ENCODE assay signal across 8 mouse cellular contexts in genomic region chr15:100683041-100683440, GRCm38 (mm10). TPM values are rescaled to one million over a fixed set of nuclear protein-coding genes. Genes with fewer than 3 reads are reported as not detected.
A peak's percentile ranks its signal among the peaks of the same experiment; 100 is the strongest.
DNase-seq lines count a peak whose midpoint lies in the region; ATAC-seq and TF ChIP-seq lines count a peak whose summit lies in the region.

No protein-coding gene starts in this region.

- intact Hi-C loops in left cerebral cortex, postnatal 36 days (cut with DNase I), result loop anchor here (5.0 kb wide), 3 partner anchors 71 to 216 kb away; partner anchors contain the start of gene Letmd1

- peak; percentile 92 for TF ChIP-seq CTCF in kidney, adult 2 months (conservative IDR thresholded peaks at IDR 0.05; ENCODE audit: insufficient read depth, insufficient read length, low read depth, low read length)
- peak; percentile 78 for TF ChIP-seq CTCF in brain, embryonic 14.5 days (IDR thresholded peaks at IDR 0.05; ENCODE audit: borderline replicate concordance, extremely low read depth, insufficient read depth, insufficient read length)
- TF ChIP-seq CTCF in stomach, postnatal 0 days (IDR thresholded peaks at IDR 0.05; ENCODE audit: low read depth), result peak; percentile 95

- ATAC-seq in kidney, embryonic 14.5 days (ENCODE audit: low FRiP score, low TSS enrichment), result no peak
- ATAC-seq in forebrain, embryonic 12.5 days (ENCODE audit: low FRiP score), result peak; percentile 46; the same call in 1 of the 2 replicates
- peak; percentile 9; the same call in 1 of the 2 replicates for ATAC-seq in stomach, postnatal 0 days (ENCODE audit: low FRiP score, low TSS enrichment)

- TF ChIP-seq EP300 in stomach, postnatal 0 days (optimal IDR thresholded peaks at IDR 0.05), result no peak

- H3K9me3 ChIP-seq in kidney, embryonic 14.5 days (ENCODE audit: control insufficient read depth, low read length), result no peaks in the 10 kb centered on the region
- H3K9me3 ChIP-seq in forebrain, embryonic 12.5 days, result no peaks in the 10 kb centered on the region
- no peaks in the 10 kb centered on the region for H3K9me3 ChIP-seq in stomach, postnatal 0 days (ENCODE audit: control insufficient read depth, low read length)

- peak; percentile 89 for DNase-seq in kidney, adult 2 months
- peak; percentile 88 for DNase-seq in brain, embryonic 14.5 days (ENCODE audit: low read depth)
- DNase-seq in hindlimb bud, embryonic 11.5 days (ENCODE audit: extremely low spot score, low read depth, low spot score), result peak; percentile 74
- peak; percentile 52 to 71 for DNase-seq in left cerebral cortex, postnatal 36 days (ENCODE audit: low spot score in 2 of 2)
- peak; percentile 48 to 72 for DNase-seq in monocyte, adult 2 months (ENCODE audit: low read depth in 1 of 2, low spot score in 2 of 2)
- peak; percentile 89 for DNase-seq in stomach, postnatal 0 days (ENCODE audit: low spot score)

- 48% methylated on average over 2 of the region's 2 CpGs for WGBS in kidney, adult 2 months
- WGBS in kidney, embryonic 14.5 days, result 44% methylated on average over 2 of the region's 2 CpGs
- 38% methylated on average over 2 of the region's 2 CpGs for WGBS in forebrain, embryonic 12.5 days
- WGBS in stomach, postnatal 0 days, result 46% methylated on average over 2 of the region's 2 CpGs

- no peaks in the 10 kb centered on the region for H3K27me3 ChIP-seq in kidney, adult 2 months (replicated peaks; ENCODE audit: control insufficient read depth, insufficient read depth, low read length)
- H3K27me3 ChIP-seq in kidney, embryonic 14.5 days (ENCODE audit: control insufficient read depth, insufficient read depth, low read length), result no peaks in the 10 kb centered on the region
- H3K27me3 ChIP-seq in forebrain, embryonic 12.5 days, result peaks cover 9% of the 10 kb centered on the region; the same call in 1 of the 2 replicates
- H3K27me3 ChIP-seq in stomach, postnatal 0 days (ENCODE audit: control insufficient read depth, insufficient read depth, low read length), result no peaks in the 10 kb centered on the region

- no peak overlapping the region for H3K4me2 ChIP-seq in kidney, embryonic 14.5 days (replicated peaks; ENCODE audit: low read depth, low read length)
- no peak overlapping the region for H3K4me2 ChIP-seq in forebrain, embryonic 12.5 days
- no peak overlapping the region for H3K4me2 ChIP-seq in stomach, postnatal 0 days (replicated peaks; ENCODE audit: low read depth)

- no peaks in the 10 kb centered on the region for H3K36me3 ChIP-seq in kidney, adult 2 months (ENCODE audit: control insufficient read depth, insufficient read depth, low read length)
- no peaks in the 10 kb centered on the region for H3K36me3 ChIP-seq in kidney, embryonic 14.5 days (ENCODE audit: control insufficient read depth, insufficient read depth, low read length)
- H3K36me3 ChIP-seq in forebrain, embryonic 12.5 days (replicated peaks), result no peaks in the 10 kb centered on the region
- H3K36me3 ChIP-seq in stomach, postnatal 0 days (ENCODE audit: control insufficient read depth, insufficient read depth, low read length), result no peaks in the 10 kb centered on the region

- no peak for TF ChIP-seq POLR2A in kidney, adult 2 months (IDR thresholded peaks at IDR 0.05; ENCODE audit: low read depth, low read length)
- no peak for TF ChIP-seq POLR2A in brain, embryonic 14.5 days (IDR thresholded peaks at IDR 0.05; ENCODE audit: borderline replicate concordance, extremely low read depth, insufficient read depth, insufficient read length, poor library complexity, severe bottlenecking)

- no peak overlapping the region for H3K9ac ChIP-seq in kidney, embryonic 14.5 days (ENCODE audit: low read depth, low read length)
- H3K9ac ChIP-seq in forebrain, embryonic 12.5 days, result no peak overlapping the region
- H3K9ac ChIP-seq in stomach, postnatal 0 days (ENCODE audit: low read length), result no peak overlapping the region

- no peak overlapping the region for H3K4me3 ChIP-seq in kidney, adult 2 months (ENCODE audit: insufficient read depth, low read depth, low read length)
- no peak overlapping the region for H3K4me3 ChIP-seq in kidney, embryonic 14.5 days (ENCODE audit: low read length)
- H3K4me3 ChIP-seq in forebrain, embryonic 12.5 days (replicated peaks), result no peak overlapping the region
- no peak overlapping the region for H3K4me3 ChIP-seq in stomach, postnatal 0 days (ENCODE audit: low read depth, low read length)

- peaks cover 20% of the 10 kb centered on the region; the same call in 1 of the 2 replicates for H3K4me1 ChIP-seq in kidney, adult 2 months (ENCODE audit: control insufficient read depth, insufficient read depth, low read length)
- peaks cover 19% of the 10 kb centered on the region for H3K4me1 ChIP-seq in kidney, embryonic 14.5 days (ENCODE audit: control insufficient read depth, insufficient read depth, low read length)
- H3K4me1 ChIP-seq in forebrain, embryonic 12.5 days, result 0 out of 2 replicates have a peak, but pooled peaks cover 6% of the 10 kb centered on the region
- H3K4me1 ChIP-seq in stomach, postnatal 0 days (replicated peaks; ENCODE audit: control insufficient read depth, insufficient read depth), result no peaks in the 10 kb centered on the region; the same call in 1 of the 2 replicates

- H3K27ac ChIP-seq in kidney, adult 2 months (ENCODE audit: insufficient read depth, low read depth, low read length), result no peak overlapping the region
- no peak overlapping the region for H3K27ac ChIP-seq in kidney, embryonic 14.5 days (ENCODE audit: low read depth, low read length)
- H3K27ac ChIP-seq in forebrain, embryonic 12.5 days, result no peak overlapping the region
- H3K27ac ChIP-seq in stomach, postnatal 0 days (replicated peaks), result no peak overlapping the region

RNA-seq across cellular contexts. Expression of gene Cela1, which starts 4.7 kb away (rescaled TPM):
- polyA plus RNA-seq in kidney, adult 2 months (2012; rRNA removed), result 418 and 456 TPM in 2 replicates
- 9.4 and 9.9 TPM in 2 replicates for polyA plus RNA-seq in kidney, embryonic 14.5 days (2014; fragmentation: Nextera tagmentation; extraction: Ambion mirVana)
- polyA plus RNA-seq in brain, embryonic 14.5 days (2012; rRNA removed), result 0.68 and 0.71 TPM in 2 replicates
- not detected in 2 replicates for polyA plus RNA-seq in forebrain, embryonic 12.5 days (2016; fragmentation: Nextera tagmentation; extraction: Ambion mirVana)
- 1 to 10 TPM; 3.6 to 4.4 TPM for total RNA-seq in left cerebral cortex, postnatal 36 days (2021)
- 22.3 and 24.1 TPM in 2 replicates for polyA plus RNA-seq in stomach, postnatal 0 days (2015; fragmentation: Nextera tagmentation; extraction: Ambion mirVana)

RNA-seq across cellular contexts. Expression of gene Bin2, which starts 13.7 kb away (rescaled TPM):
- 1.7 and 4.7 TPM in 2 replicates for polyA plus RNA-seq in kidney, adult 2 months (2012; rRNA removed)
- 2.1 and 2.4 TPM in 2 replicates for polyA plus RNA-seq in kidney, embryonic 14.5 days (2014; fragmentation: Nextera tagmentation; extraction: Ambion mirVana)
- polyA plus RNA-seq in brain, embryonic 14.5 days (2012; rRNA removed), result 1.1 and 1.8 TPM in 2 replicates
- polyA plus RNA-seq in forebrain, embryonic 12.5 days (2016; fragmentation: Nextera tagmentation; extraction: Ambion mirVana), result 1.9 and 2.2 TPM in 2 replicates
- 1 to 10 TPM; 4.5 to 6.2 TPM for total RNA-seq in left cerebral cortex, postnatal 36 days (2021)
- polyA plus RNA-seq in stomach, postnatal 0 days (2015; fragmentation: Nextera tagmentation; extraction: Ambion mirVana), result 1.3 and 2.3 TPM in 2 replicates

RNA-seq across cellular contexts. Expression of gene Galnt6, which starts 46.1 kb away (rescaled TPM):
- polyA plus RNA-seq in kidney, adult 2 months (2012; rRNA removed), result 0.24 and 1.2 TPM in 2 replicates
- 0.16 and 0.17 TPM in 2 replicates for polyA plus RNA-seq in kidney, embryonic 14.5 days (2014; fragmentation: Nextera tagmentation; extraction: Ambion mirVana)
- 0.09 and 0.22 TPM in 2 replicates for polyA plus RNA-seq in brain, embryonic 14.5 days (2012; rRNA removed)
- polyA plus RNA-seq in forebrain, embryonic 12.5 days (2016; fragmentation: Nextera tagmentation; extraction: Ambion mirVana), result 0.05 TPM in 1 of 2 replicates, not detected in the other
- total RNA-seq in left cerebral cortex, postnatal 36 days (2021), result 1 to 10 TPM; 3.7 to 7.7 TPM
- 9.5 and 11.0 TPM in 2 replicates for polyA plus RNA-seq in stomach, postnatal 0 days (2015; fragmentation: Nextera tagmentation; extraction: Ambion mirVana)

RNA-seq across cellular contexts. Expression of gene Smagp, which starts 46.3 kb away (rescaled TPM):
- 160 and 163 TPM in 2 replicates for polyA plus RNA-seq in kidney, adult 2 months (2012; rRNA removed)
- polyA plus RNA-seq in kidney, embryonic 14.5 days (2014; fragmentation: Nextera tagmentation; extraction: Ambion mirVana), result 26.4 and 28.4 TPM in 2 replicates
- polyA plus RNA-seq in brain, embryonic 14.5 days (2012; rRNA removed), result 3.4 and 4.6 TPM in 2 replicates
- 2.8 and 2.9 TPM in 2 replicates for polyA plus RNA-seq in forebrain, embryonic 12.5 days (2016; fragmentation: Nextera tagmentation; extraction: Ambion mirVana)
- total RNA-seq in left cerebral cortex, postnatal 36 days (2021), result 1 to 10 TPM; 1.8 to 1.9 TPM
- polyA plus RNA-seq in stomach, postnatal 0 days (2015; fragmentation: Nextera tagmentation; extraction: Ambion mirVana), result 94.8 and 103 TPM in 2 replicates

Comparison
In these comparisons a context has a peak if more than half of its experiments do, and no peak if none do; other contexts are left out.
1. RNA of gene Cela1, which starts 4.7 kb away (polyA plus RNA-seq): 418 to 456 TPM in kidney, adult 2 months; 22.3 to 24.1 TPM in stomach, postnatal 0 days, 9.4 to 9.9 TPM in kidney, embryonic 14.5 days, 0.68 to 0.71 TPM in brain, embryonic 14.5 days and not detected in forebrain, embryonic 12.5 days; every median in the first group is over 10 times any median in the second.
2. Peak in every context shown above with its lines, with median percentiles within 50 percentile points of each other: DNase-seq and CTCF ChIP-seq.